Mouse (Mus musculus) thymus, postnatal 10 days (tissue): ENCODE data around the gene Plxnd1.

ENCODE experiments used
- DNase-seq, 2 experiments: peaks; one replicate each; pipeline ENCODE4 v3.0.0; 2021; ENCODE audit warnings: low spot score in 2 of 2

Gene Plxnd1

DNA sequence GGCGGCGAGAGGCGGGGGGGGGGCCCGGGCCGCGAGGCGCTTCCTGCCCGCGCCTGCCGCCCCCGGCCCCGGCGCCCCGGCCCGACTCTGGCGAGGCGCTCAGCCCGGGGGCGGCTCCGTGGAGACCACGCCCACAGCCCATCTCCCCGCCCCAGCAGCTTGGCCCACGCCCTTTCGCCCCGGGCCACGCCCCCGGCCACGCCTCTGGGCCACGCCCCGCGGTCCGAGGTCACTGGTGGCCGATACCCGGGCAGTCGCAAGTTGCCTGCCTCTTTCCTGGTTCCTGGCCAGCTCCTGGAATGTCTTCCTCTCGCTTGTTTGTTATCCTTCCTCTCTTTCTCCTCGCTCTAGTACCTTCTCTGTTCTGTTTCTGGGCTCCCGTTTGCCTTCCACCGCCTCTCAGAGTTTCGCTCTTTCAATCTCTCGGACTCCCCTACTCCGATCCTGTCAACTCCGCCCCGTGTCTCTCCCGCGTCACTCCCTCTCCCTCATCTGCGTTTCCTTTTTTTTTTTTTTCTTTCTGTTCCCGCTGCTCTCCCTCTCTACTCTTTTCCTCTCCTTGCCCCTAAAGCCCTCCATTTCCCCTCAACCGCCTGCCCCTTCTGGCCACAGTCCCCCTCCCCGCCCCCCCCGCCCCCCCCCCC is at the start of gene Plxnd1:
Gene Plxnd1 (minus strand): TSS at position 129 of the 644 bp plus-strand sequence.
- peak; percentile 91 to 96 for DNase-seq

DNA sequence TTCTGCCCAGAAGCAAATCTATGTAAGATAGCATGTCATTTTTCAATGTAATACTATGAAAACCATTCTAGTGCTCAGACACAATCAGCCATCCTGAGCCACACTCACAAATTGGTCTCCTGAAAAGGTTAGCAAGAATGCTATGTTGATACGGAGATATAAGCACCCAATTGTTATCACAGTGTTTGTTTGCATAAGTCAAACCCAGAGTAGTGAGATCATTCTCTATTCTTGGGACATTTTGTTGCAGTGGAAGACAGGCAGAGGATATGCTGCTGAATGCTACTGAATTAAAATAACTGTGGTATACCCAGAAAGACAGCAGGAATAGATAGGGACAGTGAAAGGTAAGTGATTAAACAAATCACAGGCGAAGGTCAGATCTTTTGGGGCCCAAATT is 49.2 kb upstream of the Plxnd1 start:
- no peak for DNase-seq

DNA sequence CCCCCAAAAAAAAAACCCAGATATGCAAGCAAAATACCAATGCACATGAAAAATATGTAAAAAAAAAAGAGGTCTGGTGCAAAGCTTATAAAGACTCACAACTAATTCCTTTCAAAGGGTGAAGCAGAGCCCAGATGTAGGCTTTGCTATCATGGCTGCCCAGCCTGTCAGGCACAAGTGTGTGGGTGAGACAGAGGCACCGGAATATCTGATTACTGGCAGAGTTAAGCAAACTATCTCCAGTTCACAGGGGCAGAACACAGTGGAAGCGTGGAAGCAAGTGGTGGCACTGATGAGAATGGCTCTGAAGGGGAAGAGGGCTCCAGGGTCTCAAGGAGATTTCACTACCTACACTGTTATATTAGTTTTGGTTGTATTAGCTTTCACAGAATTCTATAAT is 43.4 kb upstream of the Plxnd1 start:
- DNase-seq: no peak

DNA sequence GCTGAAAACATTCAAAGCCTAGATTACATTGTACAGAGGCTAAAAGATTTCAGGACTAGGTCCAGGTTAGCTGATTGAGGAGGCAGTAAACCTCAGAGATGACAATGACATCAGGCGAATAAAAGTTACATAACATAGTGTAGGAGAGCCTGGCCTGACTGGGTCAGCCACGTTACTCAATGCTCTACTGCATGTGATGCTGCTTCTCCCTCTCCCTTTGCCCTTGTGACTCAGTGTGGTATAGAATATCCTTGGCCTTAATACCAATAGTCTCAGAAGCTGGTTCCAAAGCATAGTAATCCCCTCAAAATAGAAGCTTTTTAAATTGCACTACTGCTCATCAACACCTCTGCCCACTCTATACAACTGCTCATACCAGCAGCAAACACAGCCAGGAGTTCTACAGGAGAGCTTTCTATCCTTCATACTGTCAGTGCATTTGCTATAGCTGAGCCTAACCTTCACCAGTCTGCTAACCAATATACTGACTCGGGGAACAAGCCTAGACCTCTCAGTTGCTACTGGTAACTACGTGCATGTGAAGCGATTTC is 42.6 kb upstream of the Plxnd1 start:
- DNase-seq: no peak

DNA sequence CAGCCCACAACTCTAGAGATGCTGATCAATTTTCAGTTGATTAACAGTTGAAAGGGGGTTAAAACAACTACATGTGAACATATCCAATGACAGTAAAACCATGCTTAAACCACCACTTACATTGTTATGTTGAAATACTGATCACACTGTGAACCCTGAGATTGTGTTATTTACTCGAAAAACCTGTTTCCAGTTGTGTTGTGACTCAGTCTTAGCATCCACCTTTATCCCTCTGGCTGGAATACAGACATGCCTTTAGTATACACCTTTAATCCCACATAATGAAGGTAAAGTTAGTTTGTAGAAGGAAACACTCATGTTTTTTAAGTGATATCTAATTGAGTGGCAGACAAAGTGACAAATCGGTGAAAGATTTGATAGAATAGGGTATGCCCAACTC is 41.8 kb upstream of the Plxnd1 start:
- no peak for DNase-seq

DNA sequence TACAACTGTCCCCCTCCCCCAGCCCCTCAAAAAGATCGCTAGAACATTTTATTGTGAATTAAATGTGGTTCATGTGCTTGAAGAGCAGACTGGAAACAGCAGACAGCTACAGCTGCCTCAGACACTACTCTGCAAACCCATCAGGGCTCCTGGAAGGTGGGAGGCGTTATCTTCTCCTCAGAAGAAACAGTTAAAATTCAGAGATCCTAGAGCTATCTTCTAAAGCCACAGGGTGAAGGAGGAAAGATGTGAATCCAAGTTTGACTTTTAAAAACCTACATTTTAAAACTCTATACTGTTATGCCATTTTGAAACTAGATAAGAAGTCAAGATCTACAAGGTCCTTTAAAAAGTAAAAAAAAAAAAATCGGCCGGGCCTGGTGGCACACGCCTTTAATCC is 36.2 kb upstream of the Plxnd1 start:
- no peak for DNase-seq

DNA sequence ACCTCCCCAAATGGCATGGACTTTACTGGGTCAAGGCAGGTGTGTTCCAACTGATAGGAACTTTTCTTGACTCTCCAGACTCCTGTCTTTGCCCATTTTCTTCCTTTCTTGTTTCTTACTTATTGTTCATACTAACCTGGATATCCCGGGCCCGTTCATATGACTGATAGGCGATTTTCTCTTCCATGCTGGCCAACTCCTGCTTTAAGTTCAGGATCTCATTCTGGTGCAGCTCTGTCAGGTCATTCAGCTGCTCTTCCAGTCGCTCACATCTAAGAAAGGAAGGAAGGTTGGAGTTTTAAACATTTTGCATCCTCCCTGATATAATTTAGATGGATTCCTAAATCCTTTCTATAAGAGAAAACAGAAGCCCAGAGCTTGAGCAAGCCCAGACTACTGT is 29.9 kb upstream of the Plxnd1 start:
- DNase-seq: no peak

DNA sequence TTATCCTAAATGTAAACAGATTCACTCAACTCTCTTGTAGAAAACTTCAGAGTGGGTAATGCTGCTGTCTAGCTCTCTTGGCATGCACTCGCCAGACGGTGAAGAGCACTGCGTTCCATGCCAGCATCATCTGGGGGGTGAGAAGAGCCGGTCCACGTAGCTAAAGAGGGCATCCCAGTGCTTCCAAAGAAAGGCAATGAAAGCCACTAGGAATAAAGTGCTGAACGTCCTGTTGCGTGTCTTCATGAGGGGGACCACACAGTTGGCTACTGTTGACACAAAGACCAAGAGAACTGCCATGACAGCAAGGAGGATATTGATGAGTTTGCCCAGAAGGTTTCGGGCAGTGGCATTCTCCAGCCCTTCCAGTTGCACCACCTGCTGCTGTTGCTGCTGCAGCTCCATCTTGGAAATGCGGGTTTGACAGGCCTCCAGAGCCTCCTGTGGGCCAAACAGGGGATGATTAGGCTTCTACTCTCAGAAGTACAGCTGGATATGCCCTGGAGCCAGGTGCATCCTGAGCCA is 27.2 kb upstream of the Plxnd1 start:
- no peak for DNase-seq

DNA sequence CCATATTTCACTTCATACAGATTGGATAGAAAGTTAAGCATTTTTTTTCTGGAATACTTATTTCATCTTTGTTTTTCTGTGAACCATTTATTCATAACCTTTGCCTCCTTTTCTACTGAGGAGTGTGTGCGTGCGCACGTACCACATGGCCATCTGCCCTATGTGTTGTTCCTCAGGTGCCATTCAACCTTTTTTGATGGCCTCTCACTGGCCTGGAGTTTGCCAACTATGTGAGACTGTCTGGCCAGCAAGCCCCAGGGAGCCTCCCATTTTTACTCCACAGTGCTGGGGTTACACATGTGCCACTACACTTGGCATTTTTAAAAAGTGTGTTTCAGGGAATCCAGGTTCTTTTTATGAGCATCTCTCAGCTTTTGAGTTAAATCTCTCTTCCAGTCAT is 21.1 kb upstream of the Plxnd1 start:
- DNase-seq: no peak

DNA sequence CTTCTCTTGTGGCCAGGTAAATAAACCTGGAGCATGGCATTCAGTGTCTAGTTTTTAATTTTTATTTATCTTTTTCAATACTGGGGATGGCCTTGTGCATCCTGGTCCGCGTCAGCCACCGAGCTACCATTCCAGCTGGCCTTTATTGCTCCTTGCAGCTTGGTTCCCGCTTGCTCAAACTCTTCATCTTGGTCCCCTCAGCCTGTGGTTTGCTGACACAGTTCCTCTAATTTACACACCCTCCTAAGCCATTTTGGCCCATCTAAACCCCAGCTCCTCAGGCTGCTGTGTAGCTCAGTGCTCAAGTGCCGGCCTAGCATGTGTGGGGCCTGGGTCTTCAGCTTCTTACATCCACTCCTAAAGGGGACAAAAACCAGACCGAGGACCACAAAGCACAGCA is 19.3 kb upstream of the Plxnd1 start:
- DNase-seq: no peak

DNA sequence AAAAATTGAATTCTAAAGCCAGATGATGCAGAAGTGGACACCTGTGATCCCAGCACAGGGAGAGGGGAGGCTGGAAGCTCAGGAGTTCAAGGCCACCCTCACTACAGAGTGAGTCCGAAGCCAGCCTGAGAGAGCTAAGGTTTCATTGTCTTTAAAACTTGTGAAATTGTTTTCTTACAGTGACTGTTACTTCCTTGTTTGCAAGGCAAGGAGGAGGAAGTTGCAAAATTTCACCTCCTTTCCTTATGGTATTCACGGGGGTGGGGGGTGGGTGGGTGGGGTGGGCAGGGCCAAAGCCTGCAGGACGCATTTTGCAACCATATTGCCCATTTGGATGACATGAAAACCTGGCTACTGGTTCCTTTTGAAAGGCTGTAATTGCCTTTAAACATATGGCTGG is 18.9 kb upstream of the Plxnd1 start:
- no peak for DNase-seq

DNA sequence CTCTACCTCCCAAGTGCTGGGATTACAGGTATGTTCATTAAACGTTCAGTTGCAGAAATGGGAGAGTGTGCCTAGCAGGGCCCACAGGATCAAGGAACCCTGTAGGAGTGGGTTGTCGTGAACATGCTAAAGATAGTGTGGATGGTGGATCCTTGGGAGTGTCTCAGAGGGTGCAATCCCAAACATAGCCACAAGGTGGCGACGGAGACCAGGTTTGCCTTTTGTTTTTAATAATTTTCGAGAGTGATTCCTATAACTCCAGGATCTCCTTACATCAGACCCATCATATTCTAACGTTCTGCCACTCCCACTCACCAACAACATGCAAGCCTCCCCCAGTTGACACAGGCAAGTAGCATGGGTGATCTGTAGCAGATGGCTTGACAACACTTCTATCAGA is 15.7 kb upstream of the Plxnd1 start:
- DNase-seq: peak in 1 of 2 experiments; percentile 78

DNA sequence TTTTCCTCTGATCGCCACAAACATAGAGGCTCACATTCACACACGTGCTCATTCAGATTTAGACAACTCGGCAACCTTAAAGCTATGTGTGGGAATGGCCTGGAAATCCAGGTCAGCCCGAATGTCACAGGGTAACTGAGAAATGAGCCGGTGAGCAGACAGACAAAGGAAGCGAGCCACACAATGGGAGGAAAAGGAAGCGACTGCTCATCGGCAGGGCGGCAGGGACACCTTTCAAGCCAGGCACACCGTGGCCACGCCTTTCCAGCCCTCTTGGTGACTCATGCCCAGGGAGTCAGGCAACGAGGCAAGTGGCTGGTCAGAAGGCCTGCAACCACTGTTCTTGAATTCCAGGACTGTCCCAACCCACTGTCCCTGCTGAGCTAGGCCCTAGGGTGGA is 14.6 kb upstream of the Plxnd1 start:
- DNase-seq: no peak

DNA sequence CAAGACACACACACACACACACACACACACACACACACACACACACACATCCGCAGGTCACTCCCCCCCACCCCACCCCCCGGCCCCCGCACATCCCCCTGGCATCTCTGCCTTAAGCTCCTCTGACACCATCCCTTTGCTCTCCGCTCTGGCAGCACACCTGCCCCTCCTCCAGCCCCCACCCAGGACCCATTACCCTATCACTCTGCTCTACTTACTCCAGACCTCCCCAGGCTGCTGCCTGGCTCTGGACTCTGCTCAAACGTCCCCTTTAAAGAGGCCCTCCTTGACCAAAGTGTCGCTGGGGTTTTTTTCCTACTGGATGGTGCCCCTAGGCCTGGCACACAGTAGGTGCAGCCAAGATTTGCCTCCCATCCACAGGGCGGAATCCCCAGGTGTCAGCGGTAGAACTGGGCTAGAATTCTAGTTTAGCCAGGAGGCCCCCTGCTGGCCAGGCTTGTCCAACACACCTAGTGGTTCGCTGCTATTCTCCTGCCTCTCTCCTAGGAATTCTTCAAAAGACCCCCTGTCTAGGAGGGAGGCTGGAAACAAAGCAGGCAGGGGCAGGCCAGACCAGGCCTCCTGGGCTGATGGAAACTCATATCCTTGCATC is 12.9 kb upstream of the Plxnd1 start:
- DNase-seq: peak in 1 of 2 experiments; percentile 80

DNA sequence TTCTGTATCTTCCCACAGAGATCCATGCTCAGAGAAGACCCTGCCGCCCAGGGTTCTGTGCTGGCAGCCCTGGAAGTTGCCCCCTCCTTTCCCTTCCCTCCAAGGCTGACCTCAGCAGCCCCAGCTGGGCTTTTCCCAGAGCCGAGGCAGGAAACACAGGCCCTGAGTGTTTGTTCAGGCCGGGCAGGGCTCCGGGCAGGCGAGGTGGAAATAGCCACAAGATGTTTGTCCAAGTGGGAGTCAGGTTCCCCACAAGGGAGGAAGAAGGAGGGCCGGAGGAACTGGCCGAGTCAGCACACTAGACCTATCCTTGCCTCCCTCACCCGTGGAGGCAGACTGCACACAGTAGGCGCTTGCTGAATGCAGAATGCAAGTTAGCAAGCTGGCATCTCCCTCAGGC is 11.9 kb upstream of the Plxnd1 start:
- DNase-seq: no peak

DNA sequence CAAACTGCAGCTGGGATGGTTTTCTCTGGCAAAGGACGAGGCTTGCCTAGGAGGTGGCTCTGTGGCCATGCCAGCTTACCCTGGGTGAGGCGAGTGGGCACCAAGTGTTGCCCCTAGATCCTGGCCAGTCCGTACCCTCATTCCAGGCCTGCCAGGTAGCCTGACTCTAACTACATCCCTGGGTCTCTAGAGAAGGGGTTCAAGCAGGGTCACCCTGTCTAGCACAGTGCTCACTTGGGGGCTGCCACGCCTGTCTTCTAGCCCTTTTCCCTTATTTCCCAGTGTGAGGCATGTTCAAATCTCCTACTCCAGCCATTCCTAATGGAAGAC is 11.1 kb upstream of the Plxnd1 start:
- no peak for DNase-seq

DNA sequence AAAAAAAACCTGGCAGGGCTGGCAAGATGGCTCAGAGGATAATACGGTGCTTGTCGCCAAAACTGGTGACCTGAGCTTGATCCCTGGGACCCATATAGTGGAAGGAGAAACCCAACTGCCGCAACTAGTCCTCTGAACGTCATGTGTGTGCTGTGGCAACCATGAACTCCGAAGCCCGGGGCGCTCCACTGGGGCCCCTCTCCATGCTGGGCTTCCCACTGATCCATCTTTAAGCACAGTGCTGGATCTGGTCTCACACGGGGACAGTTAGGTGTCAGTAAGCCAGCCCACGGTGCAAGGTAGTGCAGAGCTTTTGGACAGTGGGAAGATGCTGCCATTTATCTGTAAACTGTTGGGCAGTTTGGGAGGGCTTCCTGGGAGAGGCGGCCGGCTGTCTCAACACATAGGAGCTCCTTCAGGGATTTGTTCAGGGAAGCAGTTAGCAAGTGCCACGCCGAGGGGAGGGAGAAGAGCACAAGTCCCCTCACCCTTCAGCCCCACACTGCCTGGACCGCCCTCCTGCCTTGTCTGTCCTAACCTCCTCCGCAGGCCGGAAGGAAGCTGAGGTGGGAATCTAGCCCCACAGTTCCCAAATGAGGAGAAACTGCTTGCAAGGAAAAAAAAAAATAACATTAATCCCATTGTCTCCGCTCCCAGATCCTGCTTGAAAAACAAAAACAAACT is 10.6 kb upstream of the Plxnd1 start:
- DNase-seq: no peak

DNA sequence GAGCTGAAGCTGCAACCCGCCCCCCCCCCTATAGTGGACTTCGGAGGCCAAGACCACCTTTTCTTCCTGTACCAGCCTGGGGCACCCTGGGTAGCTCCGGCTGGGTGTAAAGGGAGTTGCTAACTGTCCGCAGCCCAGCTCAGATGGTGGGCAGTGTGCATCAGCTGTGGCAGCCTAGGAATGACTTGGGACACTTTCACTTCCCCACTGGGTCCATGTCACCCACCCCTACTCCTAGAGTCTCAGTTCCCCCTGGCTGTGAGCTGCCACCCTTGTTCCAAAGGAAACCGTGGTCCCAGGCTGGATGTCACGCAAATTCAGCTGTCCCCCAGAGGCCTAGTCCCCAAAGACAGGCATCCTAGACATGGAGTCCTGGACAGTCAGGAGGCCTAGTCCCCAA is 9.9 kb upstream of the Plxnd1 start:
- no peak for DNase-seq

DNA sequence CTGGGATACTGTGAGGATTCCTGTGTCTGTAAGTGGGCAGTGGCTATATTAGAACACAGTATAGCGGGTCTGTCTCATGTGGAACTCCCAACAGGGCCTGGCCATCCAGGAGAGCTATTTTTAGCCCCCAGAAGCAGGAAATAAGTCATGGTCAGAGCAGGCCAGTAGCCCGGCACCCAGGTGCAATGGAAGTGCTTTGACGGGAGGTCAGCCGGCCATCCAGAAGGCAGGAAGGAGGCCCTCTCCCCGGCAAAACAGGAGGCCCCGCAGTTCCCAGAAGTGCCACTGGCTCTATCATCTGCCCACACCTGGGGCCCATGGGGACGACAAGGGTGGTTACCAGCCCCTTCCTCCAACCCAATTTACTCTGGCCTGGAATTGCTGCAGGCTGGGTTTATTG is 9.3 kb upstream of the Plxnd1 start:
- no peak for DNase-seq

DNA sequence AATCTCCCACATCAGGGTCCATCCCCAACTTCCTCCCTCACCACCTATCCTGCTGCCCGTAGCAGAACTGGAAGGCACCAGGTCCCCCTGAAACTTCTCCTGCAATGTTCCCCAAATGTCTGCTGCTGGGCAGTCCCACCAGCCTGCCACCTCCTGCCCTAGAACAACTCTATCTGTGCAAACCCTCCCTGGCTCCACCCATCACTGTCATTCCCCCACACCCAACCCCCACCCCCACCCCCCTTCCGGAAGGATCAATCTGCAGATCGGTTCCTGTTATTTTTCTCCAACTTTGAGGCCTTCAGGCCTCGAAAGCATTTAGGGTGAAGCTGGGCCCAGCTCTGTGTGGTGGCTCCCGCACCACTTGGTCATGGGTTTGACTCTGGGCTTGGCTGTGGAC is 8.7 kb upstream of the Plxnd1 start:
- DNase-seq: no peak

DNA sequence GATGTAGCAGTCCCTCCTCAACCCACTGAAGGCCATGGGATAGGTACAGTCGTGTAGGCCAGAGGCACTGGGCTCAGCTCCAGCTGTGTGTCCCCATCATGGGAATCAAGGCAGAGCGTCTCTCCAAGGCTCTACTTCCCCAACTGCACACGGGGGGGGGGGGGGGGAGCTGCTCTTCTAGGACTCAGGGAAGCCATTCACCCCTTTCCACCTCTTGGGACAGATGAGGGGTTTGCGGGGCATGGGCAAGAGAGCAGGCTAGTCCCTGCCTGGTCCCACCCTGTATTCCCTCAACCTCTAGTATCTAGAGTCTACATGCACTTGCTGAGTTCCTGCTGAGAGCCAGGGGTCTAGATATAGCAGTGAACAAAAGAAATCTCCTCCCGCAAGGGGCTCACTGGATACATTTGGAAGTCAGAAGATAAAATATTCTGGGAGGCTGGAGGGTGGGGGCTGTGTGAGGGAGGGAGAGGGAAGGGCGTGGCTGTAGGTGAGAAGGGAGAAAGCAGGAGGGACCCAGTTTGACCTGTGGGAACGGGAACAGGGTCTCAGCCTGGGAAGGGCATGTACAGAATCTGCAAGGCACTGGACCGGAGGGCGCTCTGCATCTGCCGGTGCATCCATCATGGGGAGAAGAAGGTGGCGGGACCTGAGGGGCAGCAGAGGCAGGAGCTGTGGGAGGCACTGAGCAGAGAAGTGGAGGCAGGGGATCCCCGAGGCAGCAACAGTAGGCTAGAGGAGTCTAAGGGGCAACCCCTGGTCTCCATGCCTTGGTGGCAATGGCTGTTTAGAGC is 7.7 kb upstream of the Plxnd1 start:
- DNase-seq: no peak

DNA sequence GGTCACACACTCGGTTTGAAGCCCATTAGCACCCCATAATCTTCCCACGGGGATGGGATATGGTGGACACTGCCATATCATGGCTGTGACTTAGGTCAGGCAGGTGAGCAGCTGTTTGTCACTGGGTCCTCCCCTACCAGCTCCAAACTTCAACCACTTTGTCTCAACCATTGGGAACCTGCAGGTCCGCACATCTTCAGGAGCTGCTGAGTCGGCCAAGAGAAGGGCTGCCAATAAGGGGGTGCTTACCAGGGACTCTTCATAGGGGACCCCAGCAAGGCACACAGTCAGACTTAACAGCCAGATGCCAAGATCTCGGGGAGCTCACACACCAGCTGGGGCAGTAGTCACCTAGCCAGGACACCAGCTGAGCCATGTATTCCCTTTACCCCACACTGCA is 6.0 kb upstream of the Plxnd1 start:
- DNase-seq: no peak
